Mouse (Mus musculus) megakaryocyte-erythroid progenitor cell, adult 5-6 weeks (primary cell): ENCODE measurements around the gene Mxi1. TPM values are rescaled to one million over a fixed set of nuclear protein-coding genes. Genes with fewer than 3 reads are reported as not detected.
A peak's percentile ranks its signal among the peaks of the same experiment; 100 is the strongest.
"Not testable (repeated sequence)": the region's sequence is repeated elsewhere in the genome, so short reads cannot be mapped to it uniquely, and the experiment has no call there.

Experiments
- ATAC-seq: replicated peaks from 2 replicates; pipeline ENCODE4 v1.8.0; 2016; ENCODE audit warnings: mild to moderate bottlenecking, inconsistent platforms; ENCODE audit not compliant: severe bottlenecking, poor library complexity, low FRiP score, low TSS enrichment
- total RNA-seq, 2 experiments: library from RNA; stranded (forward) in 1 of 2; stranded (reverse) in 1 of 2; fragments of 200-1000, 215-1000 nt in 1 of 2; fragments of >200 nt in 1 of 2; fragmentation: Nextera tagmentation in 1 of 2; gene quantifications; 2 replicates each; pipeline ENCODE4 v1.2.3; 2014 to 2017

The Mxi1 gene
- total RNA-seq, 2 experiments from 2014 or later = 21.1 to 82.7 TPM

DNA sequence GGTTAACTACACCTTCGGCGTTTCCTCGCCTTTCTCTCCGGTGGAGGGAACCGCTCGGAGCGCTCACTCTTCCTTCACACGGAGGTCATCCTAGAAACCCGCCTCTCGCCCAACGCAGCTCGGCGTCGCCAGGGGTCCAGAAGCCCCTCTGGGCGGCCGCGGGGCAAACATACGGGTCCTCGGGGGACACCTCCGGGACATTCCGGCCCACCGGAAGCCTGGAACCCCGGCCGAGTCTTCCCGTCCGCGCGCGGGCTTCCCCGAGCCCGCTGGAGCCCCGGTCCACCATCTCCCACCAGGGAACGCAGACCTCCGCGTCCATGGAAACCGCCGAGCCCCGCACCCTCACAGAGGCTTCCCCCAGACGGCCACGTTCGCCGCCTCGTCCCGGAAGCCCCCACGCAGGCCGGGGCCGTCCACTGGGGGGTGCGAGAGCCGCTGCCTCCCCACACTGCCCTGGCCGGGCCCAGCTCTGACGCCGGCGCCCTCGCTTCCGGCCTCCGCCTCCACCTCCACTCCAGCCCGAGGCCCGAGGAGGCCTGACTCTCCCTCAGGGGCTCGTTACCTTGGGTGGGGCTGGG, 79.6 kb downstream of the Mxi1 start:
- ATAC-seq = peak; percentile 25

DNA sequence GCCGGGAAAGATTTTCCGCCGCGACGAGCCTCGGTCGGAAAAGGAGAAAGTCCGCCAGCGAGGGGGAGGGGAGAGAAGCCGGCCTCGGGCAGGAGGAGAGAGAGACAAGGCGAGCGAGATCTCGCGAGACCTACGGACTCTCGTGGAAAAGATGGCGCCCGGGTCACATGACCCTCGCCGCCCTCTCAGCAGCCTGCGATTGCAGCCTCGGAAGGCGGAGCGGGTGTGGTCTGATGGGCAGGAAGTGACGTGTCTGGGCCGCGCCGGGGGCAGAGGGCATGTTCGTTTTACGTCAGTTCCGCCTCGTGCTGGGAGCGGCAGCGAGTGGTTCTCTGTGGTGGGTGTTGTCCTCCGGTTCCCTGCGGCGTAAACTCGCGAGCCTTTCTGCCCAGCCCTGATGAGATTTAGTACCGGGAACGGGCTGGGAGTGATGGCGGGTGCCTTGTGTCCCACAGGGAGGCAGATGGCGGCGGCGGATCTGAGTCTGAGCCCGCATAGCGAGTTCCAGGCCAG, 80.2 kb downstream of the Mxi1 start, which contains the start of gene Smndc1:
Gene Smndc1, minus strand, starts transcription at position 84 of the 513 bp plus-strand sequence.
- ATAC-seq = peak; percentile 98

DNA sequence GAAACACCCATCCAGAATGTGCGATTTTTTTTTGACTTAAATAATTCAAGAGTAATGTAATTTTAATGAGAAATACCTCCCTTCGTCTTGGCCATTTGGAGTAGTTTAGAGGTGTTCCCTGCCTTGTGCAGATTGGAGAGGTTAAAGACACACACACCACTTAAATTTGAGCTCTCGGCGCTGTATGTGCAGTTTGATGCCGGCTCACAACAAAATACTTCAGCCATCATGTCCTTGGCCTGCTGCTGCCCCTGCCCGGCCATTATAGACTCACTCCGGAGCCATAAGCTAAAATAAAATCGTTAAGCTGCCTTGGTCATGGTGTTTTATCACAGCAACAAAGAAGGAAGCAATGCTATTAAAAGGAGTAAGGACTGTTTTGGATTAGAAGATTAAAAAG, 81.1 kb downstream of the Mxi1 start:
- ATAC-seq = no peak

DNA sequence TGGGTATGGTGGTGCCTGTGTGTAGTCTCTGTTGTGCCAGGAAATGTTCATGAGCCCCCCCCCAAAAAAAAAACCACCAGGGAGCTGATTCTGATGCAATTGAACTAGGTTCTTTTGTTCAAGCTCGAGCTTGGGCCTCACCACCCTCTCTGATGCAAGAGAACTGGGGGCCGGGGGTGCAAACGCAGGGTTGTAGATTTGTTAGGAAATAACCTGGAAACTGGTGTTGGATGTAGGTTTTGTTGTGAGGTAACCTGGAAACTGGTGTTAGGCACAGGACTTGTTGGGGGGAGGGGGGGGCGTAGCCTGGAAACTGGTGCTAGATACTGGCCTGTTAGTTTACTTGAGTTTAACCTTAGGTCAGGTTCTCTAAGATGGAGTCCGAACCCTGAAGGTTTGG, 81.5 kb downstream of the Mxi1 start:
- ATAC-seq = no peak

DNA sequence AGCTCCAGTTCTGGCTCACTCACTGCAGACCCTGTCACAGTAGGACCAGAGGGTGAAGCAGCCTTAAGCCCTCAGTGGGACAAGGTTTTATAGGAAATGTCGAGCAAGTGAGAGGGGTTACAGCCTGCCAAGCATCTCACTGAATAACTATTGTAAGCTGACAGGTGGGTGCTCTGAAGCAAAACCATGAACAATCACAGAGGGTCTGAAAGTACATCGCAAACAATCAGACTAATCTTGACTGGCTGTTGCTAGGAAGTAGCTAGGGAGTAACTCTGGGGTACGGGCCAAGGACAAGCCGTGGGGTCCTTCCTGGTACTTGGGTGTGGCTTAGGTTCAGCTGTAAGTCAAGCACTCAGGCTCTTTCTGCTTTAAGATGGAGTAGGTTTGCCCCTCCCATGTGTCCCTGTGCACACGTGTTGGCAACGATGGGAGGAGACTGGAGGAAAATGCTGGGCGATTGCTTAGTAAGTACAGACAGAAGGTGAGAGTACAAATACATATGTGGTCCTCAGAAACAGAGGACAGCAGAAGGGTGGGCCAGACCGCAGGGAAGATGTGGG, 82.5 kb downstream of the Mxi1 start:
- ATAC-seq = no peak

DNA sequence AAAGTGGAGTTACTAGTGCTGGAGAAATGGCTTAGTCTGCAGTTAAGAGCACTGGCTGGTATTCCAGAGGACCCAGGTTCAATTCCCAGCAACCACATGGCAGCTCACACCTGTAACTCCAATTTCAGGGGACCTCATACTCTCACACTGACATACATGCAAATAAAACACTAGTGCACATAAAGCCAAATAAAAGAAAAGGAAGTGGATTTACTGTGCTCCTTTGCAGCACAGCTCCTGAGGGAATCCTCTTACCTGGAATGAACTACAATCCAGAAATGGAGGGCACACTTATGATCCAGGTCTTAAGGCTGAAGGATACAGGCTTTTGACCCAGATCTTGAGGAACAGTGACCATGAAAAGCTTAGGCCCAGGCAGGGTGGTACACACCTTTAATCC, 83.3 kb downstream of the Mxi1 start:
- ATAC-seq = no peak

DNA sequence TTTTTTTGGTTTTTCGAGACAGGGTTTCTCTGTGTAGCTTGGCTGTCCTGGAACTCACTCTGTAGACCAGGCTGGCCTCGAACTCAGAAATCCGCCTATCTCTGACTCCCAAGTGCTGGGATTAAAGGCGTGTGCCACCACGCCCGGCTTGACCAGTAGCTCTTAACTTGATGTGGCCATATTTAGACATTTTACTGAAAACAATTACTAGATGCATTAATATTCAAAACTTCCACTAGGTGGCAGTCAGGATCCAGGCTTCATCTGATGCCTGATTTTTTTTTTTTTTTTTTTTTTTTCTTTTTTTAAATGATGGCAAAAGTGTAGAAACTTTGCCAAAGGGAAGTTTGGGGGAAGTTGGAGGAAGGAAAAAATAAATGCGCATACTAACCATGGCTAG, 84.2 kb downstream of the Mxi1 start:
- no peak for ATAC-seq

DNA sequence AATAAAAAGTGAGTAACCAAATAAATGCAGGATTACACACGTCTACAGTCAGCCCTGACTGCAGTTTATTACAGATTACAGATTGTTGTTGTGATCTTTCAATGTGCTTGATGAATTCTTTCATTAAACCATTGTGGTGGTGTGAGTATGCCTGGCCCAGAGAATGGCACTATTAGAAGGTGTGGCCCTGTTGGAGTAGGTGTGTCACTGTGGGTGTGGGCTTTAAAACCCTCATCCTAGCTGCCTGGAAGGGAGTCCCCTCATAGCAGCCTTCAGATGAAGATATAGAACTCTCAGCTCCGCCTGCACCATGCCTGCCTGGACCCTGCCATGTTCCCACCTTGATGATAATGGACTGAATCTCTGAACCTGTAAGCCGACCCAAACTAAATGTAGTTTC, 84.6 kb downstream of the Mxi1 start:
- ATAC-seq = not testable (repeated sequence)

DNA sequence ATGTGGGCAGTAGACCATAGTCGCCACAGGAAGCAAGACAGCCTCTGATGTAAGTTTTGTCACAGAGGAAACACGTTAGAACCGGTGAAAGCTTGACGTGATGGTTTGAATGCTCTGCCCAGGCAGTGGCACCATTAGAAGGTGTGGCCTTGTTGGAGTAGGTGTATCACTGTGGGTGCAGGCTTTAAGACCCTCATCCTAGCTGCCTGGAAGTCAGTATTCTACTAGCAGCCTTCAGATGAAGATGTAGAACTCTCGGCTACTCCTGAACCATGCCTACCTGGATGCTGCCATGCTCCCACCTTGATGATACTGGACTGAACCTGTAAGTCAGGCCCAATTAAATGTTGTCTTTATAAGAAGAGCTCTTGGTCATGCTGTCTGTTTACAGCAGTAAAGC, 85.5 kb downstream of the Mxi1 start:
- ATAC-seq = not testable (repeated sequence)

DNA sequence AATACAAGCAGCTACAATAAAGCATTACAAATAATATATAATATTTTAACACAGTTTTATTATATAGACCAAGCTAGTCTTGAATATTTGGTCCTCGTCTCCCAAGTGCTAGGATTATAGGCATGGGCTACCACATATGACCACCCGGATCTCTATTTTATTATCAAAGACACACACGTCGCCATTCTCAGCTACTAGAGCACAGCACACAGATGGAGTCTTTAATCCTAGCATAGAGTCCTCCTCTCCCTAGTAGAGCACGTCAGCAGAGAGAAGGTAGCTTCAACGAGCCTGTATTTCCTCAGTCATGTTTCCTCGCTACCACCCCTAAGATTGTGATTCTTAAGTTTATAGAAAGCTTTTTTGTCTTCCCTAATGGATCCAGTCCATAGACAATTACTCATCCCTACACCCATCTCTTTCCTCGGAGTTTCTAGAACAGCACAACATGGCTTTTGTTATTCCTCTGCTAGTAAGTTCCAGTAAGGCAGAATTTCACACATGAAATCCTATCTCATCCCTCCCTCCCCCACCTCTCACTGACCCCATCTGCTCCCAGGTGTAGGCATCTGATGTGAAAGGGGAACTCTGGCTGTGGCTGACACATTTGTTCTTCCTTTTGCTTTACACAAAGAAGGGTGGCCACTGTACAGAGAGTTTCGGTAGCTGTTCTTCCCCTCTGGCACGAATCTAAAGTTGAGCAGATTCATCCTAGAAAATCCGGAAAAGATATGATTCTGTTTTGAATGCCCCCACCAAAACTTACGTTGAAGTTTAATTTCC, 87.3 kb downstream of the Mxi1 start:
- ATAC-seq = no peak

DNA sequence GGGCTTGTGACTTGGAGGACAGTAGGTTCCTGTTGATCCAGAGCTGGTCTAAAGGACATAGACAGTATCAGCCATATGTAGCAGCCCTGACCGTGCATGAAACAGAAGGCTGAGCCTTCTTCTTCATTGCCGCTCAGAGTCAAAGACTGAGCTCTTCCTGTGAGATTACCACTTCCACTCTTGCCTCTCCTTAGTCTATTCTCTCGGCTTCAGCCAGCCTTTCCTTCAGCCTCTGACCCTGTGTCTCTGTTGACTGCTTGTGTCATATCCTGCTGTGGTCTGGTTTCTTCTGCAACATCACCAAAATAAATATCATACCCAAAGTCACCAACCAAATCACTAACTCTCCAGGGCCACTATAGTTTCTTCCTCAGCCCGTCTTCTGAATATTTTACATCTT, 88.9 kb downstream of the Mxi1 start:
- no peak for ATAC-seq

DNA sequence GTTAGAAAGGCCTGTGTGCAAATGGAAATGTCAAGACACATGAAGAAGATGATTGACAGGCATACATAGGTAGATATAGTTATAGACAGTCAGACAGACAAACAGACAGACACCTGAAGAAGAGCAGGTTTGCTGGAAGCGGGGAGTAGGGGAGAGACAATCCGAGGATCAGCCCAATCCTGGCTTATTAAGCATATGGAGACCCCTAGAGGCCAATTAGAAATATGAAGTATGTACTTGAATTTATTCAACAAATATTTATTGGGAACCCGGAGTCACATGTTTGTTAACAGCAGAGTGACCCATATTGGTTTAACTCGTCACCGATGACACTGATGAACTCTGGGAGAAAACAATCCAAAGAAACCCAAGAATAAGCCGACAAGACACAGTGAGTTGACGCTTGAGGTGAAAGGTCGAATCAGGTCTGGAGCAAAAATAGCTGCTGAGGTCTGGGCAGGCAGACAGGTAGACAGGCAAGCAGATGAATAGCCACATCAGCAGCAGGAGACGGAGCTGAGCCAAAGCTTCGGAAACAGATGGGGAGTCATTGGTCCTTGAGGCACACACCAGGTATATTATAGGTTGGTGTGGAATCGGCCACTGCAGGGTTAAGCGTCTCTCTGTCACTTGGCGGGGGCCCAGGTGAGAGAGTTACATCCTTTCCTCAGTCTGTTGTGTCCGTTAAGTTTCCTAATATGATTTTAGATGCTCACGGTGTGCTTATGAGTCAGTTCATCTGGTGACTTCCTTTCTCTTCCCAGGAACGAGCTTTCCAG, 90.2 kb downstream of the Mxi1 start:
- no peak for ATAC-seq

DNA sequence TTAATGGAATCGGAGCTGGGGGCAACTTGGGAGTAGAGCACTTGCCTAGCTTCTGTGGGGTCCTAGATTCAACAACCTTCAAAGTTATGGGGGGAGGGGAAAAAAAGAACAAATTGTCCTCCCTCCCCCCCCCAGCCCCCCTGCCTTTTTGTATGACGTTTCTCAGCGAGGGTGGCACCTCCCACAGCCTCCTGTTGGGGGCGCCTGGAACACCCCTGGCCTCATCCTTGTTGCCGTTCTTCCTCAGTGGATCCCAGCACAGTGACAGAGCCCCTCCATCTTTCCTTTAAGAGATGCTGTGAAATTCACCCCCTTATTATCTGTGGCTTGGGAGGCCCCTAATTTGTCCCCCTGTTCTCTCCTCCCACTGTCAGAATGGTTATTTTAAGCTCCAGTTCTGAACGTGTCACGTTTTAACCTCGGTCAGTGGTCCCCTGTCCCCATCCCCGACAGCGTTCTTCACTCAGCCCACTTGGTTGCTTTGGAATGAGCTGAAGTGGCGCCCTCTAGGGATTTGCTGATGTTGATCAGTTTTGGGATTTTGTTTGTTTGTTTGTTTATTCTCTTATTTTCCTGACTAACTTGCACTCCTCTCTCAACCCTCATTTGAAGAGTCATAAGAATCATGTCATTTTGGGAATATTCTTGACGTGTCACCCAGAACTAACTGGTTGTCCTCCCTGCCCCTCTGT, 92.6 kb downstream of the Mxi1 start:
- ATAC-seq = 0 out of 2 replicates have a peak, but pooled peaks have one; percentile 57

DNA sequence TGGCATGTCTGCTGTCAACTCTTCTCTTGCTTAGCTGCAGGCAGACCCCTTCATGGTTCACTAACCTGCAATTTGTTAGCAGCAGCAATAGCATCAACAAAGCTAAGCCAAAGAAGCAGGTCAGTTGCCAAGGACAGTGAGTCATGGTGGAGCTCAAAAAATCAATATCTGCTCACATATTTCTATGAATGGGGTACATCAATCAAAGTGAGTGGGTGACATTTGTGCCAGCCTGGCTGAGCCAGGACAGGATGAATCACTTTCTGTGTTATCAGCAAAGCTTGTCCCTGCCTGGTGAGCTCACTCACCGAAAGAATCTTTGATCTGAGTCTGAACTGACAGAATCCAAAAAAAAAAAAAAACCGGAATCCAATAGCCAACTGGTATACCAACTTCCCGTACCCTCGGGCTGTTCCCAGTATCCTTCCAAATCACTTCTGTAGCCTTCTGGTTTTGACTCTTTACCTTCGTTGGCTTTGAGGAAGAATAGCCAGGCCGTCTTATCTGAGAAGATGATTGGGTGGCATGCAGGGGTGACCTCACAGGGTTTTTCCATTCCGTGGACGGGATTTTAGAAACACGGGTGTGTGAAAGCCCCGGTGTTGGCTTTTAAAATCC, 94.0 kb downstream of the Mxi1 start:
- ATAC-seq = no peak

DNA sequence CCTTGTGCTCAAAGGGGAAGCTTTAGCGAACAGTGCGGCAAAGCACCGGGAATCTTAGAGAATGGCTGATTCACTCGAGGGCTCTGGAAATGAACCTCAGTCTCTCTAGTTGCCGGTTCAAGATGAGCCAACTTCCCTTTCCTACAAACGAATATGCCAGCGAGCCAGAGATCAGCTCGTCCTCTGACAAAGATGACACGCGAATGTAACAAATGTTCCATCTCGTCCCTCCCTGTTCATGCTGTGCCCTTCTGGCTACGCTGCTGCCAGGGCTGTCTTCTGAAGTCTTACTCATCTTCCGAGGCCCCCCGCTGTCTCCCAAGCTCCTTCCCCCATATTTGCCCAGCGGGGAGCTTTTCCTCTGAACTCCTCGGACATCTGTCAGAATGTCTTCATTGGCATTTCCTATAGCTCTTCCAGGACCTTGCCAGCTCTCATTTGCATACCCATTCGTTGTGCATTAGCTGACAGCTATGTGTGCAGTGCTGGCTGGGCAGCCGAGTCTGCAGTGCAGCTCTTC, 94.6 kb downstream of the Mxi1 start:
- ATAC-seq = no peak

DNA sequence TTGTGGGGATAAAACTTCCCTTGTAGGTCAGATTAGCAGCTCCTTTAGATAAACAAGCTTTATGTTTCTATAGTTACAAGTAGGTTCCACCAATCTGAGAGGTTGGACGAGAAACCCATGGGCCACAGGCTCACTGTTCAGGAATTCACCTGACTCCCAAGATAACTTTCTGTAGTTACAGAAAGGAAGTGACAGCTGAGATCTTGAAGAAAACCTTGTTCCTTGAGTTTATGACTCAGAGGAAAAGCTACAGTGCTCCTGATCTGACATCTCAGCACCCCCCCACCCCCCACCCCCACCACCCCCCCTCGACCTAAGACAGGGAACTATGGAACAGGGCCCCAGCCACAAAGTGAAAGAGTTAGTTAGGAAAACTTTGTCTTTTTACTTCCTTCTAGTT, 95.5 kb downstream of the Mxi1 start:
- no peak for ATAC-seq

DNA sequence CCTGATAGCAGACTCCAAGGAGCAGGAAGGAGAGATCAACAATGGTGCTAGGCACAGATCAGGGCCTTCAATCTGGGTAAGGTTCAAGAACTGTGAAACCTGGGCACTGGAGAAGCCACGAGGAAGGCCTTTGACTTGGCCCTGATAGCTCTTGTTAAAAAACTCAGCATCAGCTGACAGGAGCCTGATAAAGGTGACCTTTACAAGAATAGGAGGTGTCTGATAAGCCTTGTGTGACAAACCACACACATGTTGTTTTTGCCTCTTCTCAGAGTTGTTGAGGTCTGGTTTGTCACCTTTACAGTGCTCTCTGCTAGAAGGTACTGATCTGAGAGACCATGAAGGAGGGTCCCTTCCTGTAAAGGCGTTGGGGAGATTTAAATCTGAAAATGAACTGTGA, 97.0 kb downstream of the Mxi1 start:
- ATAC-seq = no peak

DNA sequence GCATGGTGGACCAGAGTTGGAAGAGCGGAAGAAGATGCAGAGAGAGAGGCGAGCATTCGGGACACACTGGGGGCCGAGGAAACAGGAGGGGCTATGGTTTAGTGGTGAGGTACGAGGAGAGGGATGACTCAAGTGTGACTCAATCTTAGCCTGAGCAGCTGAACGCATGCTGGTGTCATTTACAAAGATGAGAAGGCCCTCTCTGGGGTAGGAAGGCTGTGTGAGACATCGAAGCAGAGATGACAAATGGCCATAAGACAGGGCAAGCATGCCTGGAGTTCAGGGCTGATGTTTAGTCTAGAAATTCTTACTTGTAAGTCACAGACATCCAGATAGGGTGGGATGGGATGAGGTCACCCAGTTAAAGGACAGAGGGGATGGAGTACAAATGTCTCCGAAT, 98.1 kb downstream of the Mxi1 start:
- no peak for ATAC-seq
